11 mouse cellular contexts compared by ENCODE assay signal in genomic region chr5:24512271-24512670, GRCm38 (mm10). TPM values are rescaled to one million over a fixed set of nuclear protein-coding genes. Genes with fewer than 3 reads are reported as not detected.
DNase-seq lines count a peak whose midpoint lies in the region; ATAC-seq and TF ChIP-seq lines count a peak whose summit lies in the region.
"Had no signal": no experiment of that assay in that cellular context is flagged by ENCODE, and none has a peak within 500 bp of the region (broad histone marks: within the 10 kb centered on the region; RNA-seq: fewer than 3 reads in every experiment).

No protein-coding gene starts in this region.

- H3K27ac ChIP-seq in gastrocnemius, adult 2 months: no peak overlapping the region
- 0 out of 2 replicates have a peak overlapping the region, but pooled peaks have one; percentile 48 for H3K27ac ChIP-seq in kidney, embryonic 15.5 days
- H3K27ac ChIP-seq in stomach, embryonic 16.5 days (ENCODE audit: low read length): no peak overlapping the region
- no peak overlapping the region for H3K27ac ChIP-seq in hindbrain, embryonic 10.5 days
- H3K27ac ChIP-seq in hindbrain, postnatal 0 days: no peak overlapping the region
- H3K27ac ChIP-seq: neural tube, embryonic 15.5 days had no signal

- intact Hi-C loops in gastrocnemius, adult 2 months (cut with DNase I): loop anchor here (2.0 kb wide), 1 partner anchor 17 kb away; no protein-coding TSS in a partner anchor

- ATAC-seq in kidney, embryonic 15.5 days (replicated peaks; ENCODE audit: low FRiP score): peak; percentile 67; the same call in 1 of the 2 replicates
- ATAC-seq in stomach, embryonic 16.5 days (ENCODE audit: insufficient read depth, low FRiP score): peak; percentile 47; the same call in 1 of the 2 replicates
- no peak for ATAC-seq in hindbrain, postnatal 0 days

- H3K27me3 ChIP-seq in kidney, embryonic 15.5 days: peaks cover 28% of the 10 kb centered on the region
- 0 out of 2 replicates have a peak, but pooled peaks cover 4% of the 10 kb centered on the region for H3K27me3 ChIP-seq in stomach, embryonic 16.5 days (ENCODE audit: control insufficient read depth, insufficient read depth, low read length)
- H3K27me3 ChIP-seq in hindbrain, embryonic 10.5 days (ENCODE audit: insufficient read depth, poor library complexity, severe bottlenecking): peaks cover 8% of the 10 kb centered on the region; the same call in 1 of the 2 replicates
- no peaks in the 10 kb centered on the region for H3K27me3 ChIP-seq in hindbrain, postnatal 0 days (ENCODE audit: insufficient read depth, low read length)
- H3K27me3 ChIP-seq: neural tube, embryonic 15.5 days had no signal

- H3K9me3 ChIP-seq in kidney, embryonic 15.5 days (replicated peaks): 0 out of 2 replicates have a peak, but pooled peaks cover 2% of the 10 kb centered on the region
- no peaks in the 10 kb centered on the region for H3K9me3 ChIP-seq in stomach, embryonic 16.5 days (replicated peaks; ENCODE audit: control insufficient read depth, low read length)
- 0 out of 2 replicates have a peak, but pooled peaks cover 7% of the 10 kb centered on the region for H3K9me3 ChIP-seq in hindbrain, embryonic 10.5 days
- H3K9me3 ChIP-seq in hindbrain, postnatal 0 days (ENCODE audit: low read length): no peaks in the 10 kb centered on the region
- H3K9me3 ChIP-seq: neural tube, embryonic 15.5 days had no signal

- 35% methylated on average over 8 of the region's 8 CpGs for WGBS in kidney, embryonic 15.5 days
- 39% methylated on average over 8 of the region's 8 CpGs for WGBS in stomach, embryonic 16.5 days
- 51% methylated on average over 8 of the region's 8 CpGs for WGBS in hindbrain, embryonic 10.5 days
- WGBS in hindbrain, postnatal 0 days: 55% methylated on average over 8 of the region's 8 CpGs

- H3K9ac ChIP-seq in kidney, embryonic 15.5 days: no peak overlapping the region
- H3K9ac ChIP-seq in stomach, embryonic 16.5 days (ENCODE audit: low read length): no peak overlapping the region
- H3K9ac ChIP-seq in hindbrain, postnatal 0 days (replicated peaks; ENCODE audit: low read length): no peak overlapping the region
- H3K9ac ChIP-seq: neural tube, embryonic 15.5 days had no signal

- no peak for TF ChIP-seq CTCF in gastrocnemius, adult 2 months (IDR thresholded peaks at IDR 0.05)
- no peak for TF ChIP-seq CTCF in hindbrain, postnatal 0 days (IDR thresholded peaks at IDR 0.05; ENCODE audit: low read depth)

- peak; percentile 63 for DNase-seq in gastrocnemius, adult 2 months
- no peak for DNase-seq in gastrocnemius, postnatal 4 days (ENCODE audit: low spot score in 2 of 2)
- DNase-seq in heart, adult 18-20 months: peak; percentile 44 to 71
- DNase-seq in hindbrain, embryonic 10.5 days (ENCODE audit: low spot score): no peak
- no peak for DNase-seq in layer of hippocampus, postnatal 36 days
- DNase-seq in hindbrain, postnatal 0 days (ENCODE audit: low spot score): no peak
- DNase-seq: cerebellum, adult 8-10 months had no signal

- H3K4me3 ChIP-seq in gastrocnemius, adult 2 months: no peak overlapping the region
- H3K4me3 ChIP-seq in kidney, embryonic 15.5 days (replicated peaks): no peak overlapping the region
- H3K4me3 ChIP-seq in stomach, embryonic 16.5 days (replicated peaks; ENCODE audit: low read length): no peak overlapping the region
- H3K4me3 ChIP-seq in hindbrain, embryonic 10.5 days: no peak overlapping the region
- no peak overlapping the region for H3K4me3 ChIP-seq in hindbrain, postnatal 0 days (ENCODE audit: low read length)
- H3K4me3 ChIP-seq: neural tube, embryonic 15.5 days had no signal

- no peak overlapping the region for H3K4me2 ChIP-seq in kidney, embryonic 15.5 days
- no peak overlapping the region for H3K4me2 ChIP-seq in stomach, embryonic 16.5 days (ENCODE audit: low read depth, low read length)
- H3K4me2 ChIP-seq in hindbrain, postnatal 0 days (ENCODE audit: low read depth, low read length): no peak overlapping the region
- H3K4me2 ChIP-seq: neural tube, embryonic 15.5 days had no signal

- H3K4me1 ChIP-seq in kidney, embryonic 15.5 days: peaks cover 10% of the 10 kb centered on the region; the same call in 1 of the 2 replicates
- no peaks in the 10 kb centered on the region; the same call in 1 of the 2 replicates for H3K4me1 ChIP-seq in stomach, embryonic 16.5 days (ENCODE audit: control insufficient read depth, insufficient read depth, low read length)
- peaks cover 11% of the 10 kb centered on the region for H3K4me1 ChIP-seq in hindbrain, embryonic 10.5 days (replicated peaks)
- no peaks in the 10 kb centered on the region for H3K4me1 ChIP-seq in hindbrain, postnatal 0 days (ENCODE audit: insufficient read depth, low read length)

- no peaks in the 10 kb centered on the region for H3K36me3 ChIP-seq in kidney, embryonic 15.5 days
- no peaks in the 10 kb centered on the region for H3K36me3 ChIP-seq in stomach, embryonic 16.5 days (ENCODE audit: control insufficient read depth, insufficient read depth, low read length)
- H3K36me3 ChIP-seq in hindbrain, embryonic 10.5 days: peaks cover 18% of the 10 kb centered on the region
- no peaks in the 10 kb centered on the region for H3K36me3 ChIP-seq in hindbrain, postnatal 0 days (ENCODE audit: insufficient read depth, low read length)
- H3K36me3 ChIP-seq: neural tube, embryonic 15.5 days had no signal

RNA-seq across cellular contexts. Expression of gene Gbx1, which starts 14.7 kb away (rescaled TPM):
- not detected for total RNA-seq in gastrocnemius, adult 2 months (2021)
- total RNA-seq in gastrocnemius, postnatal 4 days (2021): under 1 TPM in 1 of 2 experiments, not detected in 1; 0.10 TPM
- total RNA-seq in heart, adult 18-20 months (2021): not detected
- polyA plus RNA-seq in kidney, embryonic 15.5 days (2015; fragmentation: Nextera tagmentation; extraction: Ambion mirVana): 0.04 and 0.10 TPM in 2 replicates
- not detected in 2 replicates for polyA plus RNA-seq in stomach, embryonic 16.5 days (2015; fragmentation: Nextera tagmentation; extraction: Ambion mirVana)
- polyA plus RNA-seq in hindbrain, embryonic 10.5 days (2016; fragmentation: Nextera tagmentation; extraction: Ambion mirVana): 1.3 and 1.5 TPM in 2 replicates
- total RNA-seq in layer of hippocampus, postnatal 36 days (2021): not detected
- total RNA-seq in hindbrain, postnatal 0 days (2014; rRNA removed): 6.5 and 11.3 TPM in 2 replicates
- polyA plus RNA-seq in hindbrain, postnatal 0 days (2015; fragmentation: Nextera tagmentation; extraction: Ambion mirVana): 4.1 and 4.4 TPM in 2 replicates

RNA-seq across cellular contexts. Expression of gene Asb10, which starts 28.5 kb away (rescaled TPM):
- 100 to 1,000 TPM; 101 to 107 TPM for total RNA-seq in gastrocnemius, adult 2 months (2021)
- total RNA-seq in gastrocnemius, postnatal 4 days (2021): 10 to 100 TPM; 32.8 to 34.8 TPM
- 10 to 100 TPM; 83.7 to 90.6 TPM for total RNA-seq in heart, adult 18-20 months (2021)
- polyA plus RNA-seq in kidney, embryonic 15.5 days (2015; fragmentation: Nextera tagmentation; extraction: Ambion mirVana): 0.61 and 0.67 TPM in 2 replicates
- 0.24 and 0.58 TPM in 2 replicates for polyA plus RNA-seq in stomach, embryonic 16.5 days (2015; fragmentation: Nextera tagmentation; extraction: Ambion mirVana)
- polyA plus RNA-seq in hindbrain, embryonic 10.5 days (2016; fragmentation: Nextera tagmentation; extraction: Ambion mirVana): 0.17 TPM in 1 of 2 replicates, not detected in the other
- under 1 TPM in 1 of 2 experiments, not detected in 1; 0.25 TPM for total RNA-seq in layer of hippocampus, postnatal 36 days (2021)
- 0.10 TPM in 1 of 2 replicates, not detected in the other for total RNA-seq in hindbrain, postnatal 0 days (2014; rRNA removed)
- 0.16 and 0.21 TPM in 2 replicates for polyA plus RNA-seq in hindbrain, postnatal 0 days (2015; fragmentation: Nextera tagmentation; extraction: Ambion mirVana)
- total RNA-seq: CH12.LX had no signal

RNA-seq across cellular contexts. Expression of gene 4931409K22Rik, which starts 44.3 kb away (rescaled TPM):
- total RNA-seq in gastrocnemius, adult 2 months (2021): not detected
- total RNA-seq in gastrocnemius, postnatal 4 days (2021): not detected
- not detected for total RNA-seq in heart, adult 18-20 months (2021)
- 0.23 TPM in 2 replicates for polyA plus RNA-seq in kidney, embryonic 15.5 days (2015; fragmentation: Nextera tagmentation; extraction: Ambion mirVana)
- polyA plus RNA-seq in stomach, embryonic 16.5 days (2015; fragmentation: Nextera tagmentation; extraction: Ambion mirVana): 0.13 TPM in 1 of 2 replicates, not detected in the other
- 0.07 and 0.10 TPM in 2 replicates for polyA plus RNA-seq in hindbrain, embryonic 10.5 days (2016; fragmentation: Nextera tagmentation; extraction: Ambion mirVana)
- not detected for total RNA-seq in layer of hippocampus, postnatal 36 days (2021)
- not detected in 2 replicates for total RNA-seq in hindbrain, postnatal 0 days (2014; rRNA removed)
- polyA plus RNA-seq in hindbrain, postnatal 0 days (2015; fragmentation: Nextera tagmentation; extraction: Ambion mirVana): 0.09 and 0.16 TPM in 2 replicates
- total RNA-seq: CH12.LX had no signal

Comparison
In these comparisons a context has a peak if more than half of its experiments do, and no peak if none do; other contexts are left out.
1. DNase-seq: peak in gastrocnemius, adult 2 months (single experiment) and heart, adult 18-20 months (2 of 2); none in gastrocnemius, postnatal 4 days (0 of 2), hindbrain, embryonic 10.5 days (single experiment), layer of hippocampus, postnatal 36 days (0 of 2) and hindbrain, postnatal 0 days (single experiment).
2. RNA of gene Asb10, which starts 28.5 kb away (total RNA-seq): 101 to 107 TPM in gastrocnemius, adult 2 months, 83.7 to 90.6 TPM in heart, adult 18-20 months and 32.8 to 34.8 TPM in gastrocnemius, postnatal 4 days; 0.25 TPM in layer of hippocampus, postnatal 36 days and 0.10 TPM in hindbrain, postnatal 0 days; every median in the first group is over 10 times any median in the second.